Mouse (Mus musculus) liver, adult 2 months (tissue): Measurements from ENCODE around the gene Stat4.

ENCODE experiments used
- CTCF ChIP-seq: fragments of 200-500 bp; IDR thresholded peaks from 2 replicates; pipeline ENCODE4 v1.5.1; 2011; ENCODE audit warnings: low read depth, low read length, control low read depth
- POLR2A ChIP-seq: fragments of 200-500 bp; IDR thresholded peaks from 2 replicates; pipeline ENCODE4 v1.6.1; 2011; ENCODE audit warnings: low read length, control low read depth; ENCODE audit not compliant: insufficient read depth; ENCODE audit errors: extremely low read depth

DNA sequence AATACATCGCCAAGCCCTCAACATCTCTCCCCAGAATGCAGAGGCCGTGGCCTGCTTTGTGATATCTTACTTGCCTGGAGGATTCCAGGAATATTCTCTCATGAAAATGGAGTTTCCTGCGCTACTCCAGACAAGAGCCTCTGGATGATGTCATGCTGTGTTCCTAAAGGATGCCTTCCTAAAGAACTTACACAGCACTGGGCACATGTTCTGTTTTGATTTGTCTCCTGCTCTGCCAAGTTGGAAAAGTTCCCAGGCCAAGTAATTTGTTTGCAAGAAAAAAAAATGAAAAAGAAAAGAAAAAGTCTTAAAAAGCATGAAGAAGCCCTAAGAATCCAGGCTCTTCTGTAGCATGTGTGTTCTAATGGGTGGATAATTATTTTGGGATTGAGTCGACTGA, 56.2 kb downstream of the Stat4 start:
- no peak for TF ChIP-seq POLR2A
- TF ChIP-seq CTCF = no peak
